Mouse (Mus musculus) left cerebral cortex, postnatal 4 days (tissue): ENCODE data around the gene Grm2. TPM values are rescaled to one million over a fixed set of nuclear protein-coding genes. Genes with fewer than 3 reads are reported as not detected.

Experiments
- total RNA-seq, 2 experiments: library from RNA; stranded (reverse); gene quantifications; 2 replicates each; pipeline ENCODE4 v1.2.3; 2021

The Grm2 gene
- total RNA-seq, 2 experiments from 2014 or later: 43.6 to 48.3 TPM

Other genes with a start within 250 kb of the Grm2 start
- gene Rpl29, start 226.6 kb downstream of the Grm2 start, total RNA-seq: 100 to 1,000 TPM; 480 to 518 TPM
- gene Acy1, start 217.8 kb downstream of the Grm2 start, total RNA-seq: 10 to 100 TPM; 14.3 to 19.0 TPM
- gene Abhd14b, start 208.6 kb downstream of the Grm2 start, total RNA-seq: 10 to 100 TPM; 13.3 to 13.8 TPM
- gene Abhd14a, start 208.4 kb downstream of the Grm2 start, total RNA-seq: 10 to 100 TPM; 70.1 to 71.4 TPM
- gene Pcbp4, start 202.8 kb downstream of the Grm2 start, total RNA-seq: 100 to 1,000 TPM; 409 to 418 TPM
- gene Gpr62, start 190.1 kb downstream of the Grm2 start, total RNA-seq: 1 to 10 TPM in 1 of 2 experiments, under 1 TPM in 1; 0.94 to 1.3 TPM
- gene Rrp9, start 180.1 kb downstream of the Grm2 start, total RNA-seq: 10 to 100 TPM; 46.9 to 55.2 TPM
- 1 to 10 TPM; 2.8 to 3.3 TPM for gene Parp3, start 179.1 kb downstream of the Grm2 start, total RNA-seq
- not detected for gene Iqcf1, start 156.1 kb downstream of the Grm2 start, total RNA-seq
- gene Iqcf5, start 141.5 kb downstream of the Grm2 start, total RNA-seq: under 1 TPM in 1 of 2 experiments, not detected in 1; 0.78 TPM
- gene Iqcf3, start 94.5 kb downstream of the Grm2 start, total RNA-seq: not detected
- gene Iqcf4, start 85.1 kb downstream of the Grm2 start, total RNA-seq: not detected
- not detected for gene Iqcf6, start 29.5 kb downstream of the Grm2 start, total RNA-seq
- 10 to 100 TPM; 66.4 to 69.2 TPM for gene Tex264, start 29.8 kb upstream of the Grm2 start, total RNA-seq
- 10 to 100 TPM; 29.5 to 31.2 TPM for gene Rad54l2, start 133.1 kb upstream of the Grm2 start, total RNA-seq
- gene Dcaf1, start 165.8 kb upstream of the Grm2 start, total RNA-seq: 10 to 100 TPM; 31.2 to 33.4 TPM
- 10 to 100 TPM; 90.2 to 93.0 TPM for gene Rbm15b, start 231.3 kb upstream of the Grm2 start, total RNA-seq
- gene Manf, start 235.9 kb upstream of the Grm2 start, total RNA-seq: 100 to 1,000 TPM; 162 to 193 TPM